Mouse (Mus musculus): ENCODE results near the gene Olfm2. TPM values are rescaled to one million over a fixed set of nuclear protein-coding genes. Genes with fewer than 3 reads are reported as not detected.
"Not testable (repeated sequence)": the region's sequence is repeated elsewhere in the genome, so short reads cannot be mapped to it uniquely, and the experiment has no call there.

Gene Olfm2
- total RNA-seq, 2 experiments from 2014 or later, result 127 to 142 TPM

GRCm38 (mm10) chr9:20705420-20705819 lies 40.7 kb downstream of the Olfm2 start:
- no peak for DNase-seq (ENCODE audit: low spot score in 2 of 2)

- DNase-seq (ENCODE audit: low spot score in 2 of 2), result peak; percentile 44 to 75
Measured at GRCm38 (mm10) chr9:20703832-20704380, 42.2 kb downstream of the Olfm2 start.

- no peak for DNase-seq (ENCODE audit: low spot score in 2 of 2)
Measured at GRCm38 (mm10) chr9:20697466-20697865, 48.7 kb downstream of the Olfm2 start.

- DNase-seq (ENCODE audit: low spot score in 2 of 2), result no peak
Measured at GRCm38 (mm10) chr9:20696107-20696712, 49.9 kb downstream of the Olfm2 start.

- no peak for DNase-seq (ENCODE audit: low spot score in 2 of 2)
Measured at GRCm38 (mm10) chr9:20694721-20695235, 51.4 kb downstream of the Olfm2 start.

- DNase-seq (ENCODE audit: low spot score in 2 of 2), result no peak
Measured at GRCm38 (mm10) chr9:20692863-20693262, 53.3 kb downstream of the Olfm2 start.

GRCm38 (mm10) chr9:20690449-20690848 lies 55.7 kb downstream of the Olfm2 start:
- DNase-seq (ENCODE audit: low spot score in 2 of 2), result not testable (repeated sequence)

GRCm38 (mm10) chr9:20689913-20690312 lies 56.2 kb downstream of the Olfm2 start:
- no peak for DNase-seq (ENCODE audit: low spot score in 2 of 2)

GRCm38 (mm10) chr9:20689403-20689802 lies 56.7 kb downstream of the Olfm2 start:
- no peak for DNase-seq (ENCODE audit: low spot score in 2 of 2)

GRCm38 (mm10) chr9:20685081-20685861 lies 60.9 kb downstream of the Olfm2 start:
- DNase-seq (ENCODE audit: low spot score in 2 of 2), result peak; percentile 66 to 83

- peak in 1 of 2 experiments; percentile 65 for DNase-seq (ENCODE audit: low spot score in 2 of 2)
Measured at GRCm38 (mm10) chr9:20682389-20682722, 63.8 kb downstream of the Olfm2 start.

- DNase-seq (ENCODE audit: low spot score in 2 of 2), result no peak
Measured at GRCm38 (mm10) chr9:20681546-20682388, 64.4 kb downstream of the Olfm2 start.

GRCm38 (mm10) chr9:20680378-20680958 lies 65.7 kb downstream of the Olfm2 start:
- no peak for DNase-seq (ENCODE audit: low spot score in 2 of 2)

GRCm38 (mm10) chr9:20677892-20678291 lies 68.3 kb downstream of the Olfm2 start:
- DNase-seq (ENCODE audit: low spot score in 2 of 2), result no peak

GRCm38 (mm10) chr9:20672047-20672446 lies 74.1 kb downstream of the Olfm2 start:
- no peak for DNase-seq (ENCODE audit: low spot score in 2 of 2)

- no peak for DNase-seq (ENCODE audit: low spot score in 2 of 2)
Measured at GRCm38 (mm10) chr9:20668065-20668464, 78.1 kb downstream of the Olfm2 start.

GRCm38 (mm10) chr9:20666510-20667034 lies 79.6 kb downstream of the Olfm2 start:
- DNase-seq (ENCODE audit: low spot score in 2 of 2), result no peak

GRCm38 (mm10) chr9:20665925-20666324 lies 80.2 kb downstream of the Olfm2 start:
- no peak for DNase-seq (ENCODE audit: low spot score in 2 of 2)

- DNase-seq (ENCODE audit: low spot score in 2 of 2), result no peak
Measured at GRCm38 (mm10) chr9:20664982-20665637, 81.0 kb downstream of the Olfm2 start.

GRCm38 (mm10) chr9:20664366-20664765 lies 81.8 kb downstream of the Olfm2 start:
- DNase-seq (ENCODE audit: low spot score in 2 of 2), result peak; percentile 33 to 40
